Mouse (Mus musculus) heart, embryonic 14.5 days (tissue): ENCODE results near the gene Pbx1. TPM values are rescaled to one million over a fixed set of nuclear protein-coding genes. Genes with fewer than 3 reads are reported as not detected.
"Not testable (repeated sequence)": the region's sequence is repeated elsewhere in the genome, so short reads cannot be mapped to it uniquely, and the experiment has no call there.

Experiments
- ATAC-seq: fragments of 200-750 bp; cut with Nextera tagmentation; 2 replicates; pipeline ENCODE4 v1.8.0; 2017; ENCODE audit warnings: low read depth, moderate TSS enrichment; ENCODE audit not compliant: insufficient number of reproducible peaks, insufficient read depth, low FRiP score
- H3K27ac ChIP-seq, 2 experiments: fragments of 200-500 bp in 1 of 2; fragments of 300-500 bp in 1 of 2; sonication (generic) in 1 of 2; replicated peaks in 1 of 2; 2 replicates each; pipeline ENCODE4 v1.5.1; 2012 to 2014; ENCODE audit warnings: low read depth in 2 of 2, low read length in 2 of 2, control low read depth in 1 of 2, mild to moderate bottlenecking in 1 of 2, mixed read lengths in 1 of 2; ENCODE audit not compliant: control insufficient read depth in 1 of 2, insufficient read depth in 1 of 2
- H3K27me3 ChIP-seq: fragments of 300-500 bp; sonication (generic); 2 replicates; pipeline ENCODE4 v1.6.1; 2014; ENCODE audit warnings: mild to moderate bottlenecking, low read length, control low read depth; ENCODE audit not compliant: control insufficient read depth, insufficient read depth
- H3K36me3 ChIP-seq: fragments of 300-500 bp; sonication (generic); 2 replicates; pipeline ENCODE4 v1.6.1; 2014; ENCODE audit warnings: mild to moderate bottlenecking, control low read depth, low read length, mixed read lengths; ENCODE audit not compliant: control insufficient read depth, insufficient read depth
- H3K4me1 ChIP-seq, 2 experiments: fragments of 200-500 bp in 1 of 2; fragments of 300-500 bp in 1 of 2; sonication (generic) in 1 of 2; 2 replicates each; pipeline ENCODE4 v1.6.1; 2012 to 2014; ENCODE audit warnings: low read length in 2 of 2, control low read depth in 1 of 2, mixed read lengths in 1 of 2; ENCODE audit not compliant: control insufficient read depth in 2 of 2, insufficient read depth in 2 of 2
- H3K4me2 ChIP-seq: fragments of 300-500 bp; sonication (generic); 2 replicates; pipeline ENCODE4 v1.6.1; 2014; ENCODE audit warnings: mild to moderate bottlenecking, low read length
- H3K4me3 ChIP-seq, 2 experiments: fragments of 200-500 bp in 1 of 2; fragments of 300-500 bp in 1 of 2; sonication (generic) in 1 of 2; 2 replicates each; pipeline ENCODE4 v1.5.1; 2012 to 2014; ENCODE audit warnings: low read length in 2 of 2, mild to moderate bottlenecking in 2 of 2, control low read depth in 1 of 2, low read depth in 1 of 2, moderate library complexity in 1 of 2; ENCODE audit not compliant: control insufficient read depth in 1 of 2, insufficient read depth in 1 of 2
- H3K9ac ChIP-seq: fragments of 300-500 bp; sonication (generic); 2 replicates; pipeline ENCODE4 v1.6.1; 2014; ENCODE audit warnings: mild to moderate bottlenecking, low read length
- H3K9me3 ChIP-seq: fragments of 300-500 bp; sonication (generic); 2 replicates; pipeline ENCODE4 v1.6.1; 2016; ENCODE audit warnings: low read length, control low read depth; ENCODE audit not compliant: control insufficient read depth
- WGBS: fragments of 180-500 bp; shearing (Covaris S2); extraction: QIAGEN DNeasy Blood & Tissue Kit; methylation state at CpG from one replicate; pipeline ENCODE4 v1.1.7; 2014; 5-methylcytosine and 5-hydroxymethylcytosine counted together
- polyA plus RNA-seq: library from polyadenylated mRNA; unstranded; fragments of >200 nt; fragmentation: Nextera tagmentation; extraction: Ambion mirVana; gene quantifications from 2 replicates; pipeline ENCODE4 v1.2.1, GENCODE M21; 2014

Pbx1 gene
- polyA plus RNA-seq = 27.3 and 30.7 TPM in 2 replicates

DNA sequence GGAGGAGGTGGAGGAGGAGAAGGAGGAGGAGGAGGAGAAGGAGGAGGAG is at the start of gene Pbx1:
Gene Pbx1 (minus strand): TSS at position 39 of the 49 bp plus-strand sequence.
- not testable (repeated sequence) for H3K9me3 ChIP-seq, ATAC-seq, H3K36me3 ChIP-seq, H3K27me3 ChIP-seq
- H3K9ac ChIP-seq = peak within 1 kb of the TSS; percentile 88
- H3K4me2 ChIP-seq = peak within 1 kb of the TSS; percentile 83
- H3K27ac ChIP-seq = peak within 1 kb of the TSS; percentile 89 to 97
- peaks cover 0 to 14% of the 10 kb centered on the region in 2 experiments; a peak in 2 of 4 replicates for H3K4me1 ChIP-seq
- H3K4me3 ChIP-seq = peak within 1 kb of the TSS; percentile 68 to 76

DNA sequence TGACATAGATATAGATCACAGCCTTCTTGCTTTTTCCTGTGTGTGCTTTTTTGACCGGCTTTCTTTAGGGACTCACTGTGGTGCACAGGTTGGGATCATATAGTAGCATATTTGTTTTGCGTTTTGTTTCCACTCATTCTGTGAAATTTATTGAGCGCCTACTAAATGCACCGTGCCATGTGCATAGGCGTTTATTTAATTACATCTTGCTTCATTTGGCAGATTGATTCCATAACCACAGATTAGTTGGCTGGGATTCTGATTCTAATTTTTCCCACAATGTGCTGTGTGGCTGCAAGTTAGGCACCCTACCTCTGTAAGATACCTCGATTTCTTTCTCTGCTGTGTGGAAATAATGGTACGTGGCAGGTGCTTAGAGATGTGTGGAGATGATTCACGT is 47.6 kb upstream of the Pbx1 start:
- Histone ChIP-seq H3K4me3 (no peak overlapping the region), H3K9me3 (no peaks in the 10 kb centered on the region), H3K4me2 (no peak overlapping the region), H3K27me3 (no peaks in the 10 kb centered on the region), H3K27ac (no peak overlapping the region), H3K9ac (no peak overlapping the region), H3K36me3 (no peaks in the 10 kb centered on the region), H3K4me1 (peaks cover 10 to 13% of the 10 kb centered on the region in 2 experiments)
- ATAC-seq = no peak
- WGBS = 87% methylated on average over 8 of the region's 8 CpGs

DNA sequence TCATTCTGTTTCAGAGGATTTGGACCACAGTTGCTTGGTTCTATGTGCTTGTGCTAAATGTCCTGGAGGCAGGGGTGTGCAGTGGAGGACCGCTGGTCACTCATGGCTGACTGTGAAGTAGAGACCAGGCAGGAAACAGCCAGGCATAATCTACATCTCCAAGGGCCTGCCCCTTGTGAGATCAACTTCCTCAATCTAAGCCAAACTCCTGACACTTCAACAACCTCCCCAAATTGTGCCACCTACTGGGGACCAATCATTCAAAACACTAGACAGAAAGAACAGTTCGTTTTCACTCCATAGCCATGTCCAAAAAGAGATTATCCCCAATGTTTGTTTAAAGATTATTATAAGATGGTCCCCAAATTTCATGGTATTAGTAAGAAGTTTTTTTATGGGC is 46.8 kb upstream of the Pbx1 start:
- Histone ChIP-seq H3K36me3 (no peaks in the 10 kb centered on the region), H3K27ac (no peak overlapping the region), H3K9me3 (no peaks in the 10 kb centered on the region), H3K4me3 (no peak overlapping the region), H3K4me1 (peaks cover 13 to 15% of the 10 kb centered on the region in 2 experiments), H3K9ac (no peak overlapping the region), H3K27me3 (no peaks in the 10 kb centered on the region), H3K4me2 (no peak overlapping the region)
- no peak for ATAC-seq
- WGBS = 61% methylated on average over 2 of the region's 2 CpGs

DNA sequence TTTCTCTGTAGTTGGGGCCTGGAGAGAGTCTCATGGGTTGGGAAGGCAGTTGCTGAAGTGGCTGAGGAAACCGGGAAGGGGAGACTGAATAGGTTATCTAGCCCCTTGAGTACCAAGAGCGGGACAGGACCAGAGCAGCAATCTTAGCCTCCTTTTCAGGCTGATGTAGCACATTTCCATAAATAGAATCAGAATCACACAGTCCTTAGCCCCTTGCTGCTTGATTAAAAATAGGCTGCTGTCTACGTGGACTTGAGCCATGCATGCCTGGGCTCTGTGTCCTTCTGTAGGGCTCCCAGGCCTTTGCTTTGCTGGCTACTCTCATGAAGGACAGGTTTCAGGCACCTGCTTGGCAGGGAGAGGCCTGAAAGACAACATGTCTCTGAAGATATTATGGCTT is 44.8 kb upstream of the Pbx1 start:
- WGBS = 9% methylated on average over 3 of the region's 3 CpGs
- Histone ChIP-seq H3K4me2 (no peak overlapping the region), H3K27ac (peak overlapping the region; percentile 91 to 94), H3K36me3 (no peaks in the 10 kb centered on the region), H3K9ac (no peak overlapping the region), H3K4me1 (peaks cover 17 to 22% of the 10 kb centered on the region in 2 experiments), H3K27me3 (no peaks in the 10 kb centered on the region), H3K9me3 (no peaks in the 10 kb centered on the region), H3K4me3 (no peak overlapping the region)
- peak; percentile 90 for ATAC-seq

DNA sequence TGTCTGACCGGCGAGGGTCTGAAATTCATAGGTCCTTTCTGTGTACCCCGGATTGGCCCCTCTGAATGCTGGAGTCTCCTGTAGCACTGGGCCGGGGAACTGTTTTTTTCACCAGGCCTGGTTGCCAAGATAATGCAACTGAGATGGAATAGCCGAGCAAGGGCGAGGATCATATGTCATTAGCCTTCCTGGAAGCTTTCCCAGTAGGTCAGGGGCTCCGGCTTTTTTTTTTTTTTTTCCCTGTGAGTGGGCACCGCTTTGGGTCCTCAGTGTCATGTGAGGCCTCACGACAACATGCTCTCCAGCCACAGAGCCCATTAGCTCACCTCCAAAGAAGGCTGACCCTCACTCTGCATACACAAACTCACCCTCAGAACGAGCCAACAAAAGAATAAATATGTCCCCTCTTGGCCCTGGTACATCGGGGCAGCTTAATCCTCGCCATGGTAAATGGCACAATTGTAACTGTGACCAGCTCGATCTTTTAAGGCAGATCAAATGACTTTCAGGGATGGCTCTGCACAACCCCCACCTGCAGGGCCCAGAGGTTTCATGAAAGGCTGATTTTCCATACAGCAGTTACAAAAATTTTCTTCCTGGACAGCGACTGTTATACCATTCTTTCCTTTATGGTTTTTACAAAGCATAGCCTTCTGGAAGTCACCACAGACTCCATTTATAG is 44.3 kb upstream of the Pbx1 start:
- 34% methylated on average over 14 of the region's 14 CpGs for WGBS
- H3K27ac ChIP-seq = peak overlapping the region; percentile 91 to 94
- H3K9me3 ChIP-seq = no peaks in the 10 kb centered on the region
- 0 out of 2 replicates have a peak overlapping the region, but pooled peaks have one; percentile 6 for H3K9ac ChIP-seq
- ATAC-seq = peak; percentile 14; the same call in 1 of the 2 replicates
- H3K4me3 ChIP-seq = no peak overlapping the region
- H3K4me1 ChIP-seq = peaks cover 17 to 22% of the 10 kb centered on the region in 2 experiments
- H3K4me2 ChIP-seq = 0 out of 2 replicates have a peak overlapping the region, but pooled peaks have one; percentile 3
- H3K27me3 ChIP-seq = no peaks in the 10 kb centered on the region
- no peaks in the 10 kb centered on the region for H3K36me3 ChIP-seq

DNA sequence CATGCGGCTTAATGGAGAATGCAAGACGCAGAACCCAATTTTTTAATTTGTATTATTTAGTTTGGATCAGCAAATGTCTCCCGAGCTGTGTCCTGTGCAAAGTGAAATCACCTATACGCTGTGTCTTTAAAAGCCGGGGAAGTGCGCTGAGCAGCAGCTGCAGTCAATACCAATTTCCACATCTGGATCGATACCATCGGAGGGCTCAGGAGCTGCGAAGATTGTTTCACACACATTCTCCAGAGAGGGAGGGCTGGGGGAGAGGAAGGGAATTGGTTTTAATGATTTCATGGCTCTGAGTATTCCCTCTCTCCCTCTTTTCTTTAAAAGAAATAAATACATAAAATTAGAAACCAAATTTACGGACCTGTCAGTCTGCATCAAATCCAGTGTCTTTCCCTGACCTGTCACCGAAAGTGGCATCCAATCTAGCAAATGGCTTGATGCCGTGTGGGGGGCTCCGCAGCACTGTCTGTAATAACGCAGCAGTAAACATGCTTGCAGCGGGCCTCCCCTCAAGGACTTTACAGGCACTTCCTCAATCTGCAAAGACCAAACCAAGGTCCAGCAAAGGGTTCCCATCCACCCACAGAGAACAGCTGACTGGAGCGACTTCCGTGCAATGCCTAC is 43.6 kb upstream of the Pbx1 start:
- no peaks in the 10 kb centered on the region for H3K36me3 ChIP-seq
- no peak overlapping the region for H3K4me3 ChIP-seq
- no peak for ATAC-seq
- WGBS = 91% methylated on average over 17 of the region's 17 CpGs
- no peaks in the 10 kb centered on the region for H3K9me3 ChIP-seq
- no peak overlapping the region for H3K9ac ChIP-seq
- H3K4me2 ChIP-seq = no peak overlapping the region
- peaks cover 17 to 22% of the 10 kb centered on the region in 2 experiments for H3K4me1 ChIP-seq
- peak overlapping the region; percentile 91 to 94 for H3K27ac ChIP-seq
- no peaks in the 10 kb centered on the region for H3K27me3 ChIP-seq

DNA sequence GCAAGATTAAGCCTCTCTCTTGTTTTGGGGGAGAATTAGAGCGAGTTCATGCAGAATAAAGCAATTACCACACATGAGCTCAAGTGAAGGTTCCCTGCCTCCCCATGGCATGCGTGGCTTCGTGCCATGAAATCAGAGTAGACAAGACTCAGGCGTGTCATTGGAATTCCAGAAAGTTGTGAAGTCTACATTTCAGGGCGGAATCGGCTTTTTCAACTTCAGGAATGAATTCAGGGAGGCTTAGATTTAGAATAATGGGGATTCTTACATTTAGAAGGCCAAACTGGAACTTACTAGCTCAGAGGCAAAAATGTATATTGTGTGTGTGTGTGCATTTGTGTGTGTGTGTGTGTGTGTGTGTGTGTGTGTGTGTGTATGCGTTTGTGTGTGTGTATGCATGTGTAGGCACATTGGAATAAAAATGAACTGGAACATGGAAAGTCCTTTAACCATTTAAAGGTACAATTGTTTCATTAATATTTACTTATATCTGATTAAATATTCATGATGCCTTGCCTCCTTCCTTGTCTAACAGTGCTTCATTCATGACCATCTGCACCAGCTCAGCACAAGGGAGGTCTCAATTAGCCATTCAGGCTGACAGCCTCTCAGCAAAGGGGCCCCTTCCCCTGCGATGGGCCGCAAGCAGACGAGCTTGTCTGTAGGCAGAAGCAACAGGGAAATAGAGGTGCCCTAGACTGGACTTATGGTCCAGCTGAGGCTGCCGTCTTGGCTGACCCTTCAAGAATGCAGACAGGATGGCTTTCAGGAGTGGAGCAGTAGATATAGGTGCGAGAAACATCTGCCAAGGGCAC is 41.4 kb upstream of the Pbx1 start:
- peaks cover 17 to 22% of the 10 kb centered on the region in 2 experiments for H3K4me1 ChIP-seq
- no peak overlapping the region for H3K9ac ChIP-seq
- H3K9me3 ChIP-seq = no peaks in the 10 kb centered on the region
- no peaks in the 10 kb centered on the region for H3K27me3 ChIP-seq
- 50% methylated on average over 12 of the region's 12 CpGs for WGBS
- no peak for ATAC-seq
- no peaks in the 10 kb centered on the region for H3K36me3 ChIP-seq
- no peak overlapping the region for H3K4me2 ChIP-seq
- 0 out of 4 replicates have a peak overlapping the region, but pooled peaks of 1 of the 2 experiments have one; percentile 8 for H3K27ac ChIP-seq
- no peak overlapping the region for H3K4me3 ChIP-seq
